13 mouse cellular contexts compared by ENCODE assay signal in genomic region chr5:124883877-124884276, GRCm38 (mm10). TPM values are rescaled to one million over a fixed set of nuclear protein-coding genes. Genes with fewer than 3 reads are reported as not detected.
DNase-seq lines count a peak whose midpoint lies in the region; ATAC-seq and TF ChIP-seq lines count a peak whose summit lies in the region.
"Had no signal": no experiment of that assay in that cellular context is flagged by ENCODE, and none has a peak within 500 bp of the region (broad histone marks: within the 10 kb centered on the region; RNA-seq: fewer than 3 reads in every experiment).

No protein-coding gene starts in this region.

- H3K36me3 ChIP-seq in forebrain, embryonic 13.5 days (ENCODE audit: poor library complexity, severe bottlenecking), result peaks cover 87% of the 10 kb centered on the region
- H3K36me3 ChIP-seq in forebrain, embryonic 12.5 days (replicated peaks), result peaks cover 75% of the 10 kb centered on the region
- peaks cover 92% of the 10 kb centered on the region for H3K36me3 ChIP-seq in kidney, embryonic 15.5 days
- H3K36me3 ChIP-seq in midbrain, embryonic 15.5 days (replicated peaks), result peaks cover 19% of the 10 kb centered on the region

- H3K27me3 ChIP-seq in forebrain, embryonic 13.5 days, result no peaks in the 10 kb centered on the region
- no peaks in the 10 kb centered on the region for H3K27me3 ChIP-seq in forebrain, embryonic 12.5 days
- no peaks in the 10 kb centered on the region for H3K27me3 ChIP-seq in kidney, embryonic 15.5 days
- H3K27me3 ChIP-seq in midbrain, embryonic 15.5 days (replicated peaks), result no peaks in the 10 kb centered on the region

- no peaks in the 10 kb centered on the region for H3K4me1 ChIP-seq in forebrain, embryonic 13.5 days
- H3K4me1 ChIP-seq in forebrain, embryonic 12.5 days, result 0 out of 2 replicates have a peak, but pooled peaks cover 4% of the 10 kb centered on the region
- no peaks in the 10 kb centered on the region for H3K4me1 ChIP-seq in kidney, embryonic 15.5 days
- no peaks in the 10 kb centered on the region for H3K4me1 ChIP-seq in midbrain, embryonic 15.5 days
- H3K4me1 ChIP-seq: limb, embryonic 10.5 days had no signal

- H3K27ac ChIP-seq in forebrain, embryonic 13.5 days, result peak overlapping the region; percentile 23; the same call in 1 of the 2 replicates
- no peak overlapping the region for H3K27ac ChIP-seq in forebrain, embryonic 12.5 days
- H3K27ac ChIP-seq in layer of hippocampus, adult 2 months, result peak overlapping the region; percentile 75; the same call in 1 of the 2 replicates
- H3K27ac ChIP-seq in kidney, embryonic 15.5 days, result no peak overlapping the region
- no peak overlapping the region for H3K27ac ChIP-seq in midbrain, embryonic 15.5 days
- H3K27ac ChIP-seq: limb, embryonic 10.5 days had no signal

- 78% methylated on average over 6 of the region's 6 CpGs for WGBS in forebrain, embryonic 13.5 days
- WGBS in forebrain, embryonic 12.5 days, result 93% methylated on average over 6 of the region's 6 CpGs
- 88% methylated on average over 6 of the region's 6 CpGs for WGBS in kidney, embryonic 15.5 days
- WGBS in midbrain, embryonic 15.5 days, result 85% methylated on average over 6 of the region's 6 CpGs

- no peak overlapping the region for H3K4me3 ChIP-seq in forebrain, embryonic 13.5 days
- no peak overlapping the region for H3K4me3 ChIP-seq in forebrain, embryonic 12.5 days (replicated peaks)
- no peak overlapping the region for H3K4me3 ChIP-seq in layer of hippocampus, adult 2 months
- H3K4me3 ChIP-seq in kidney, embryonic 15.5 days (replicated peaks), result no peak overlapping the region
- H3K4me3 ChIP-seq in midbrain, embryonic 15.5 days, result no peak overlapping the region
- H3K4me3 ChIP-seq: limb, embryonic 10.5 days had no signal

- no peak for TF ChIP-seq CTCF in layer of hippocampus, adult 2 months (conservative IDR thresholded peaks at IDR 0.05)

- ATAC-seq in forebrain, embryonic 13.5 days, result peak; percentile 38; the same call in 1 of the 2 replicates
- no peak for ATAC-seq in forebrain, embryonic 12.5 days (ENCODE audit: low FRiP score)
- ATAC-seq in kidney, embryonic 15.5 days (replicated peaks; ENCODE audit: low FRiP score), result no peak
- no peak for ATAC-seq in midbrain, embryonic 15.5 days (replicated peaks)
- ATAC-seq: activated CD4-positive, CD25-positive, alpha-beta regulatory T cell, adult 4 months had no signal

- peak; percentile 82 for DNase-seq in cerebellum, adult 9-11 months
- DNase-seq in layer of hippocampus, adult 2 months (ENCODE audit: low spot score in 2 of 2), result peak; percentile 74 to 81
- DNase-seq in right cerebral cortex, adult 2 months (ENCODE audit: low spot score in 2 of 2), result peak; percentile 69 to 80
- no peak for DNase-seq in B cell, adult 2 months
- DNase-seq: gastrocnemius, postnatal 25 days; kidney, adult 18-20 months had no signal

- H3K4me2 ChIP-seq in forebrain, embryonic 13.5 days, result no peak overlapping the region
- no peak overlapping the region for H3K4me2 ChIP-seq in forebrain, embryonic 12.5 days
- H3K4me2 ChIP-seq in kidney, embryonic 15.5 days, result no peak overlapping the region
- H3K4me2 ChIP-seq in midbrain, embryonic 15.5 days, result no peak overlapping the region

- no peak overlapping the region for H3K9ac ChIP-seq in forebrain, embryonic 13.5 days
- H3K9ac ChIP-seq in forebrain, embryonic 12.5 days, result no peak overlapping the region
- H3K9ac ChIP-seq in kidney, embryonic 15.5 days, result no peak overlapping the region
- H3K9ac ChIP-seq in midbrain, embryonic 15.5 days, result no peak overlapping the region

- no peaks in the 10 kb centered on the region for H3K9me3 ChIP-seq in forebrain, embryonic 13.5 days (replicated peaks)
- H3K9me3 ChIP-seq in forebrain, embryonic 12.5 days, result no peaks in the 10 kb centered on the region
- H3K9me3 ChIP-seq in kidney, embryonic 15.5 days (replicated peaks), result no peaks in the 10 kb centered on the region
- no peaks in the 10 kb centered on the region for H3K9me3 ChIP-seq in midbrain, embryonic 15.5 days
- H3K9me3 ChIP-seq: G1E; limb, embryonic 10.5 days had no signal

RNA-seq across cellular contexts. Expression of gene Zfp664, which starts 21.4 kb away (rescaled TPM):
- polyA plus RNA-seq in forebrain, embryonic 13.5 days (2015; fragmentation: Nextera tagmentation; extraction: Ambion mirVana), result 148 and 168 TPM in 2 replicates
- 151 and 153 TPM in 2 replicates for polyA plus RNA-seq in forebrain, embryonic 12.5 days (2016; fragmentation: Nextera tagmentation; extraction: Ambion mirVana)
- 10 to 100 TPM; 65.1 to 66.1 TPM for total RNA-seq in layer of hippocampus, adult 2 months (2021)
- 118 and 126 TPM in 2 replicates for polyA plus RNA-seq in kidney, embryonic 15.5 days (2015; fragmentation: Nextera tagmentation; extraction: Ambion mirVana)
- 117 and 126 TPM in 2 replicates for polyA plus RNA-seq in midbrain, embryonic 15.5 days (2015; fragmentation: Nextera tagmentation; extraction: Ambion mirVana)

RNA-seq across cellular contexts. Expression of gene Ccdc92, which starts 21.7 kb away (rescaled TPM):
- 21.3 and 22.9 TPM in 2 replicates for polyA plus RNA-seq in forebrain, embryonic 13.5 days (2015; fragmentation: Nextera tagmentation; extraction: Ambion mirVana)
- polyA plus RNA-seq in forebrain, embryonic 12.5 days (2016; fragmentation: Nextera tagmentation; extraction: Ambion mirVana), result 20.8 and 22.4 TPM in 2 replicates
- total RNA-seq in layer of hippocampus, adult 2 months (2021), result 10 to 100 TPM; 79.7 to 81.8 TPM
- 9.1 and 9.7 TPM in 2 replicates for polyA plus RNA-seq in kidney, embryonic 15.5 days (2015; fragmentation: Nextera tagmentation; extraction: Ambion mirVana)
- 43.6 TPM in 2 replicates for polyA plus RNA-seq in midbrain, embryonic 15.5 days (2015; fragmentation: Nextera tagmentation; extraction: Ambion mirVana)

Comparison
In these comparisons a context has a peak if more than half of its experiments do, and no peak if none do; other contexts are left out.
1. H3K27ac ChIP-seq: peak in forebrain, embryonic 13.5 days (single experiment) and layer of hippocampus, adult 2 months (single experiment); none in forebrain, embryonic 12.5 days (single experiment), kidney, embryonic 15.5 days (single experiment) and midbrain, embryonic 15.5 days (single experiment).
2. DNase-seq: peak in cerebellum, adult 9-11 months (single experiment), layer of hippocampus, adult 2 months (2 of 2) and right cerebral cortex, adult 2 months (2 of 2); none in B cell, adult 2 months (0 of 2).